Mouse (Mus musculus): Measurements from ENCODE around the gene Prpf39. TPM values are rescaled to one million over a fixed set of nuclear protein-coding genes. Genes with fewer than 3 reads are reported as not detected.

The Prpf39 gene
- polyA plus RNA-seq, 1 experiment from 2014 or later: 27.9 TPM

DNA sequence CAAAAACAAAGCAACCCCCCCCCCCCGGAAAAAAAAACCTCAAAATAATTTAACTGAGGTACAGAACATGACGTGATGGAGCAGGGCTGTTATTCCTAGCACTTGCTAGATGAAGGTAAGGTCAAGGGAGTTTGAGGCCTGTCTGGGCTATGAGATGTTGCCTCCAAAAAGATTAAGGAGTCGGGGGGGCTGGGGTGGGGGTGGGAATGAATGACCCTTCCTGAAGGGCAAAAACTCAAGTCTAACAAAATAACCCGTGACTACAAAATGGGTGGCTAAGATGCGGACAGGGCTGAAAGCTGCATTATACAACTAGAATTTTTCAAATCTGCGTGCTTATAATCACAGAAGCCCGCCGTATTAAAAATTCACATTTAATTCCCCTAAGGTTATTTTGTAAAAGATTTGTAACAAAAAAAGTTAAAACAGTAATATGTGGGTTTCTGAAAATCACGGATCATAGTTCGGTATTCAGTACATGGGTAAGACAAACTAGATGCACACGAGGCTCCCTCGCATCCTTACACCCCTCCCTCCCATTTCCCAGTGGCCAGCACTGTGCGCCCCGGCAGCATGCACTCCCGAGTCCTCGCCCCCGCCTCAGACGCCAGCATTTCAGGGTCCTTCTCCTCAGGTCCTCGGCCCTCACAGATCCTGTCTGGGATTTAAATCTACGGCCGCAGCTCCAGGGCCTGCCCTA lies 36.9 kb downstream of the Prpf39 start:
- TF ChIP-seq CTCF (IDR thresholded peaks at IDR 0.05) (no peak), EP300 (IDR thresholded peaks at IDR 0.05) (no peak)
- Histone ChIP-seq H3K27ac (ENCODE audit: low read length) (peak overlapping the region; percentile 89), H3K4me3 (ENCODE audit: low read depth, low read length) (peak overlapping the region; percentile 75), H3K27me3 (replicated peaks; ENCODE audit: insufficient read depth, low read length) (no peaks in the 10 kb centered on the region), H3K9me3 (ENCODE audit: low read length) (no peaks in the 10 kb centered on the region), H3K4me1 (ENCODE audit: insufficient read depth, low read depth, low read length) (no peaks in the 10 kb centered on the region), H3K9ac (replicated peaks; ENCODE audit: low read depth) (peak overlapping the region; percentile 86), H3K4me2 (replicated peaks; ENCODE audit: low read depth, low read length) (peak overlapping the region; percentile 80), H3K36me3 (ENCODE audit: insufficient read depth, low read length) (no peaks in the 10 kb centered on the region)
- DNase-seq (ENCODE audit: low spot score) (peak; percentile 13), ATAC-seq (peak; percentile 14; the same call in 1 of the 2 replicates)
- 2% methylated on average over 21 of the region's 21 CpGs for WGBS

DNA sequence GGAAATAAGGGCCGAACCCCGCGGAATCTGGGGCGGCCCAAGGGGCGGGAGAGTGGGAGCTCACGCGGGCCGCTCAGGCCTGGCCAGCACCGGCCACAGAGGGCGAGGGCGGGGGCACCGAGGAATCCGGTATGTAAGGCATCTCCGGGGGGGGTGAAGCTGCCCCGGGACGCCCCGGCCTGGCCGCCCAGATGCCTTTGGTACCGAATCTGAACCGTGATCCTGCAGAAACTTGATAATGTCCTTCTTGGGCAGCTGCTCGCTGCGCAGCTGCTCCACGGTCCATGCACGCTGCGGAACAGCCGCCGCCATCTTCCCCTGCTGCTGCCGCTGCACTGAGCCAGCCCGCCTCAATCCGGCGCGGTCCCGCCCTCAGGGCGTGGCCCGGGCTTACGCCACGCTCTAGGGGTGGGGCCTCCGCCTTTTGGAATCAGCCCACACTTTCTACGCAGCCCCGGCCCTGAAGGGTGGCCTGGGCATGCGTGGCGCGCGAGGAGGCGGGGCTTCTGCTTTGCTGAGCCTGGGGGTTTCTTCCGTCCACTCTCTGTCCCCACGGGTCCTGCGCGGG lies 37.6 kb downstream of the Prpf39 start, which contains the start of gene Fkbp3:
TSS of gene Fkbp3 (minus strand) at position 397 of the 568 bp plus-strand sequence.
- no peaks in the 10 kb centered on the region for H3K36me3 ChIP-seq (ENCODE audit: insufficient read depth, low read length)
- H3K27me3 ChIP-seq (replicated peaks; ENCODE audit: insufficient read depth, low read length): no peaks in the 10 kb centered on the region
- 0% methylated on average over 44 of the region's 49 CpGs for WGBS
- peak; percentile 97 for DNase-seq (ENCODE audit: low spot score)
- peak within 1 kb of the TSS; percentile 89 for H3K27ac ChIP-seq (ENCODE audit: low read length)
- no peak for TF ChIP-seq CTCF (IDR thresholded peaks at IDR 0.05)
- TF ChIP-seq EP300 (IDR thresholded peaks at IDR 0.05): no peak
- peak within 1 kb of the TSS; percentile 80 for H3K4me2 ChIP-seq (replicated peaks; ENCODE audit: low read depth, low read length)
- peak within 1 kb of the TSS; percentile 86 for H3K9ac ChIP-seq (replicated peaks; ENCODE audit: low read depth)
- H3K9me3 ChIP-seq (ENCODE audit: low read length): no peaks in the 10 kb centered on the region
- ATAC-seq: peak; percentile 99
- H3K4me1 ChIP-seq (ENCODE audit: insufficient read depth, low read depth, low read length): no peaks in the 10 kb centered on the region
- H3K4me3 ChIP-seq (ENCODE audit: low read depth, low read length): peak within 1 kb of the TSS; percentile 75

DNA sequence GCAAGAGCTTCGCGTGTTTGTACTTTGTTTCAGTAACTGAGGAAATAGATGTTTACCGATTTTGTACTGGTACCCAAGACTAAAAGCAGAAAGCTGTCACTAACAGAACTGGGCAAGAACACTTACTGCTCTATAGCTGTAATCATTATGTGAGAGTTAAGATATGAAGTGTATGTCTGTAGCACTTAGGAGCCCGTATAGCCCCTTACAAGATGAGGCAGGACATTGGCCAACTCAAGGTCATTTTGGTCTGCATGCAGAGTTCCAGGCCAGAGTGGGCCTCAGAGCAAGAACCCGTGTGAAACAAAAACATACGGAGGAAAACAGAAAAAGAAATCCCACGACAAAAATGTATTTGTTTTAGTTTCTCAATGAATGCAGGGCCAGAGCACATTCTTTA lies 38.5 kb downstream of the Prpf39 start:
- TF ChIP-seq CTCF (IDR thresholded peaks at IDR 0.05) (no peak), EP300 (IDR thresholded peaks at IDR 0.05) (no peak)
- Histone ChIP-seq H3K27me3 (replicated peaks; ENCODE audit: insufficient read depth, low read length) (no peaks in the 10 kb centered on the region), H3K27ac (ENCODE audit: low read length) (peak overlapping the region; percentile 89; the same call in 1 of the 2 replicates), H3K9me3 (ENCODE audit: low read length) (no peaks in the 10 kb centered on the region), H3K36me3 (ENCODE audit: insufficient read depth, low read length) (no peaks in the 10 kb centered on the region), H3K4me1 (ENCODE audit: insufficient read depth, low read depth, low read length) (no peaks in the 10 kb centered on the region), H3K4me3 (ENCODE audit: low read depth, low read length) (peak overlapping the region; percentile 75), H3K4me2 (replicated peaks; ENCODE audit: low read depth, low read length) (peak overlapping the region; percentile 80), H3K9ac (replicated peaks; ENCODE audit: low read depth) (no peak overlapping the region)
- DNase-seq (ENCODE audit: low spot score) (peak; percentile 13), ATAC-seq (no peak)
- 29% methylated on average over 7 of the region's 7 CpGs for WGBS

DNA sequence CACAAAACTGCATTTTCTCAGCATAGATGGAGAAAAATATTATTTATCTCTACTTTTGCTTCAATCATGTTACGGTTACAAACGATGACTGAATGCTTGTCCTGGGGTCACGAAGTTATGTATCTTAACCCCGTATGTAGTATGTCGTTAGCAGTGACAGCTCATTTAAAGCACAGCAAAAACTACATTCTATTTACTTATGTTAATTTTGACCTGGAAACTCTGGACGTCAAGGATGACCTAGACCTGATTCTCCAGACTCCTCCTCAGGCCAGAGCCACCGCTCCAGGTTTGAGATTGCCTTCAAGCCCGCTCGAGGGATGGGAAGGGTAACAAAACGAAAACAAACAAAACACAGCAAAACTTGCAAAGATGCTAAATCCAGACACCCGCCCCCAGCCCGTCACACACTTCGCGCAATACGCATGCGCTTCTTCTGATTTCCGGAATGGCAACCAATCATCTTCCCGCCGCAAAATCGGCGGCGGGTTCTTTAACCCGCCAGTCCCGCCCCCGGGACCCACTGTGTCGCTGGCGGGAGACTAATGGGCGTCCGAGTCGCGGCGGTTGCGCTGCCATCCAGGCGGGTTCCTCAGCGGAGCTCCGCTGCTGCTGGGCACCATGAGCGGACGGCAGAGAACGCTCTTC lies 39.1 kb downstream of the Prpf39 start, which contains the start of gene Fancm:
TSS of gene Fancm (plus strand) at position 519 of the 648 bp plus-strand sequence.
- Histone ChIP-seq H3K4me1 (ENCODE audit: insufficient read depth, low read depth, low read length) (no peaks in the 10 kb centered on the region), H3K27ac (ENCODE audit: low read length) (peak within 1 kb of the TSS; percentile 89), H3K27me3 (replicated peaks; ENCODE audit: insufficient read depth, low read length) (no peaks in the 10 kb centered on the region), H3K9ac (replicated peaks; ENCODE audit: low read depth) (peak within 1 kb of the TSS; percentile 86), H3K9me3 (ENCODE audit: low read length) (no peaks in the 10 kb centered on the region), H3K4me3 (ENCODE audit: low read depth, low read length) (peak within 1 kb of the TSS; percentile 75), H3K36me3 (ENCODE audit: insufficient read depth, low read length) (no peaks in the 10 kb centered on the region), H3K4me2 (replicated peaks; ENCODE audit: low read depth, low read length) (peak within 1 kb of the TSS; percentile 80)
- ATAC-seq (peak; percentile 49), DNase-seq (ENCODE audit: low spot score) (peak; percentile 96)
- 2% methylated on average over 39 of the region's 39 CpGs for WGBS
- TF ChIP-seq EP300 (IDR thresholded peaks at IDR 0.05) (peak; percentile 44; the same call in 1 of the 2 replicates), CTCF (IDR thresholded peaks at IDR 0.05) (no peak)

DNA sequence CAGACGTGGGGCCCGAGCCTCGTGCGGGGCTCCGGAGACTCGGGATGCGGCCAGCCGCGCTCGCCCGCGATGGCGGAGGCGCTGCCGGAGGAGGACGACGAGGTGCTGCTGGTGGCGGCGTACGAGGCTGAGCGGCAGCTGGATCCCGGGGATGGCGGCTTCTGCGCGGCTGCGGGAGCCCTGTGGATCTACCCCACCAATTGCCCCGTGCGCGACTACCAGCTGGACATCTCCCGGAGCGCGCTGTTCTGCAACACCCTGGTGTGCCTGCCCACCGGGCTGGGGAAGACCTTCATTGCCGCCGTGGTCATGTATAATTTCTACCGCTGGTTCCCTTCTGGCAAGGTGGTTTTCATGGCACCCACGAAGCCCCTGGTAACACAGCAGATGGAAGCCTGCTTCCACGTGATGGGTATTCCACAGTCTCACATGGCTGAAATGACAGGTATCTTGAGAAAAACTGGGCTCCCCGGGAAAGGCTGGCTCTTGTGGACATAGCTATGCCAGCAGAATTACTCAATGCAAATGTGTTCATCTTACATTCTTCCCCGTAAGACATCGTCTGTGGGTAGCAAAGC lies 39.7 kb downstream of the Prpf39 start:
- DNase-seq (ENCODE audit: low spot score): no peak
- Histone ChIP-seq H3K4me2 (replicated peaks; ENCODE audit: low read depth, low read length) (peak overlapping the region; percentile 80), H3K9me3 (ENCODE audit: low read length) (no peaks in the 10 kb centered on the region), H3K27me3 (replicated peaks; ENCODE audit: insufficient read depth, low read length) (no peaks in the 10 kb centered on the region), H3K4me1 (ENCODE audit: insufficient read depth, low read depth, low read length) (no peaks in the 10 kb centered on the region), H3K9ac (replicated peaks; ENCODE audit: low read depth) (peak overlapping the region; percentile 30), H3K27ac (ENCODE audit: low read length) (peak overlapping the region; percentile 34; the same call in 1 of the 2 replicates), H3K36me3 (ENCODE audit: insufficient read depth, low read length) (no peaks in the 10 kb centered on the region), H3K4me3 (ENCODE audit: low read depth, low read length) (peak overlapping the region; percentile 75)
- TF ChIP-seq EP300 (IDR thresholded peaks at IDR 0.05) (no peak), CTCF (IDR thresholded peaks at IDR 0.05) (0 out of 2 replicates have a peak, but pooled peaks have one; percentile 6)
- peak; percentile 0; the same call in 1 of the 2 replicates for ATAC-seq
- 0% methylated on average over 40 of the region's 41 CpGs for WGBS

DNA sequence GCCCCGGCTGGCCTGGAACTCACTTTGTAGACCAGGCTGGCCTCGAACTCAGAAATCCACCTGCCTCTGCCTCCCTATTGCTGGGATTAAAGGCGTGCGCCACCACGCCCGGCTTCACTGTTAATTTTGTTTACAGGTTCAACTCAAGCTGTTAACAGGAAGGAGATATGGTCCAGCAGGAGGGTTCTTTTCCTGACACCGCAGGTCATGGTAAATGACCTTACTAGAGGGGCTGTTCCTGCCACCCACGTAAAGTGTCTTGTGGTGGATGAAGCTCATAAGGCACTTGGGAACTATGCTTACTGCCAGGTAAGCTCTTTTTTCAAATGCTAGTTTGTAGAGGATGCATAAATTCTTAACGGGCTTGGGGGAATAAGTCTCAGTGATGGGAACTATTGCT lies 40.8 kb downstream of the Prpf39 start:
- DNase-seq (ENCODE audit: low spot score) (no peak), ATAC-seq (no peak)
- Histone ChIP-seq H3K9ac (replicated peaks; ENCODE audit: low read depth) (no peak overlapping the region), H3K27ac (ENCODE audit: low read length) (no peak overlapping the region), H3K27me3 (replicated peaks; ENCODE audit: insufficient read depth, low read length) (no peaks in the 10 kb centered on the region), H3K4me2 (replicated peaks; ENCODE audit: low read depth, low read length) (peak overlapping the region; percentile 80; the same call in 1 of the 2 replicates), H3K4me3 (ENCODE audit: low read depth, low read length) (no peak overlapping the region), H3K4me1 (ENCODE audit: insufficient read depth, low read depth, low read length) (no peaks in the 10 kb centered on the region), H3K9me3 (ENCODE audit: low read length) (no peaks in the 10 kb centered on the region), H3K36me3 (ENCODE audit: insufficient read depth, low read length) (no peaks in the 10 kb centered on the region)
- WGBS: 67% methylated on average over 9 of the region's 9 CpGs
- TF ChIP-seq EP300 (IDR thresholded peaks at IDR 0.05): no peak
- no peak for TF ChIP-seq CTCF (IDR thresholded peaks at IDR 0.05)
